Mouse (Mus musculus) erythroid progenitor cell, adult 5-6 weeks (primary cell): ENCODE measurements at regions not wholly inside any gene's neighbourhood (a gene's known extent, or its start where the extent isn't known, plus 50 kb on each side); places are given as distances from the start of the nearest gene placed in this dataset.

ENCODE experiments used
- ATAC-seq: replicated peaks from 2 replicates; pipeline ENCODE4 v1.8.0; 2016; ENCODE audit warnings: moderate number of reproducible peaks, mild to moderate bottlenecking, moderate TSS enrichment, inconsistent platforms; ENCODE audit not compliant: poor library complexity, low FRiP score, severe bottlenecking

- ATAC-seq, result no peak
These were observed 49.9 kb upstream of the Klf3 start for GRCm38 (mm10) chr5:64753142-64753750.
